Mouse (Mus musculus): Measurements from ENCODE around the gene Fhad1. TPM values are rescaled to one million over a fixed set of nuclear protein-coding genes. Genes with fewer than 3 reads are reported as not detected.

Fhad1 gene
- total RNA-seq, 2 experiments from 2014 or later, result not detected

Other genes with a start within 250 kb of the Fhad1 start
- gene Dnajc16, start 224.2 kb downstream of the Fhad1 start, total RNA-seq (2014; fragmentation: Nextera tagmentation), result 6.9 and 10.2 TPM in 2 replicates
- gene Dnajc16, start 224.2 kb downstream of the Fhad1 start, total RNA-seq (2017), result 4.3 and 9.2 TPM in 2 replicates
- 11.5 and 12.8 TPM in 2 replicates for gene Casp9, start 221.5 kb downstream of the Fhad1 start, total RNA-seq (2014; fragmentation: Nextera tagmentation)
- 8.7 and 11.1 TPM in 2 replicates for gene Casp9, start 221.5 kb downstream of the Fhad1 start, total RNA-seq (2017)
- not detected in 2 replicates for gene Cela2a, start 188.9 kb downstream of the Fhad1 start, total RNA-seq (2014; fragmentation: Nextera tagmentation)
- not detected in 2 replicates for gene Cela2a, start 188.9 kb downstream of the Fhad1 start, total RNA-seq (2017)
- not detected in 2 replicates for gene Ctrc, start 168.7 kb downstream of the Fhad1 start, total RNA-seq (2014; fragmentation: Nextera tagmentation)
- not detected in 2 replicates for gene Ctrc, start 168.7 kb downstream of the Fhad1 start, total RNA-seq (2017)
- 50.2 and 58.8 TPM in 2 replicates for gene Efhd2, start 140.2 kb downstream of the Fhad1 start, total RNA-seq (2014; fragmentation: Nextera tagmentation)
- 53.7 and 72.7 TPM in 2 replicates for gene Efhd2, start 140.2 kb downstream of the Fhad1 start, total RNA-seq (2017)
- gene Tmem51, start 69.2 kb upstream of the Fhad1 start, total RNA-seq (2014; fragmentation: Nextera tagmentation), result 0.41 TPM in 1 of 2 replicates, not detected in the other
- 1.1 TPM in 1 of 2 replicates, not detected in the other for gene Tmem51, start 69.2 kb upstream of the Fhad1 start, total RNA-seq (2017)
- gene Kazn, start 224.3 kb upstream of the Fhad1 start, total RNA-seq (2014; fragmentation: Nextera tagmentation), result 1.1 TPM in 1 of 2 replicates, not detected in the other
- 0.09 and 3.5 TPM in 2 replicates for gene Kazn, start 224.3 kb upstream of the Fhad1 start, total RNA-seq (2017)